Mouse (Mus musculus) gastrocnemius, postnatal 25 days (tissue): ENCODE measurements around the gene Hrct1. TPM values are rescaled to one million over a fixed set of nuclear protein-coding genes. Genes with fewer than 3 reads are reported as not detected.

ENCODE experiments used
- DNase-seq: peaks from one replicate; pipeline ENCODE4 v3.0.0; 2022
- total RNA-seq, 2 experiments: library from RNA; stranded (reverse); gene quantifications; 1 replicate in 1 of 2; 2 replicates in 1 of 2; pipeline ENCODE4 v1.2.3; 2021

Hrct1 gene
- total RNA-seq, 2 experiments from 2014 or later: 1.4 to 2.3 TPM

DNA sequence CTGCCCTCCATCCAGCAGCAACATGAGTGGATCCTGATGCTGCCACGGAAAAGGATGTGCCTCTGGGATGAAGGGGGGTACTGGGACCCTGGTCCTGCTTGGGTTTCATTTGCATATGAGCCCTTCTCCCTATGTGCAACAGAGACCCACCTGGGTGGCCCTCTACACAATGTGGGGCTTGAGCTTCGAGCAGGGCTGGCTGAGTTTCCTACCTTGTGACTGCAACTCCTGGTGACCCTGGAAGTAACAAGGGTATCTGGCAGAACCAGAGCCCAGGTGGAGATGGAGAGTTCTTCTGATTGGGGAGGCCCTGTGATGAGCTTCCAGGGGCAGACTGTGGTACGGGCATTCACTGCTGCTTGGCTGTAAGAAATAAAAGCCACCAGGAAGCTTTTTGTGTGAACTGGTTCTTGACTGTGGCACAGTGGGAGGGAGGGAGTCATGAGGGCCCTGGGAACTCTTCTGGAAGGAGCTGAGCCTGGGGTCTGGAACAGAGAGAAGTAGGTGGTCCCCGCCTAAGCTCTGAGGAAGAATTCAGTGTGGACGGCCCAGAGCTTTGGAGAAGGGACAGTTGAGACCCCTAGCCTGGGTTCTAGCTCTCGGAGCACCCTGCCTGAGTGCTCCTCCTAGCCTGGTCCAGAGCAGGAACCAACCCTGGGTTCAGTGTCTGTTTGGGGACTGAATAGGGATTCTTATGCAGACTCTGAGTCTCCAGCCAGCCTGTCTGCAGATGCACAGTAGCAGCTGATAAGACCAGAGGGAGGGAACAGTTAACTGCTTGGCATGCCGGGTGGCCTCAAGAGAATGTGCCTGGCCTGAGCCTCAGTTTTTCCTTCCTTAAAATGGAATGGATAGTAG, 959 bp downstream of the Hrct1 start:
- DNase-seq: no peak

DNA sequence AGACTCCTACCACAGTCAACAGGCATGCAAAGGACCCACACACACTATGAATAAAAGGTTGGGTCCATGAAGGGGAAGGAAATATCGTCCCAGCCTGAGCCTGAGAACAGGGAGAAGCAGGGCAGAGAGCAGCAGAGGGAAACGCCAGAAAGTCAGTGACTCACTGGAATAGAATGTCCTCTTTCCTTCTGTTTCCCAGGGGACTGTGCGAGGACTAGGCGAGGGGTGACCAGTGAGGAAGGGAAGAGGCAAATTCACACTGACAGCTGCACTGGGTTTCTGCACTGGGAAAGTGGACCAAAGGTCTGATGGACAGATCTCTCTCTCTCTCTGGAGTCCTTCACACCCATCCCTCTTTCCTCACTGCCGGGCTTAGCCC, 1.6 kb downstream of the Hrct1 start:
- peak; percentile 81 for DNase-seq

DNA sequence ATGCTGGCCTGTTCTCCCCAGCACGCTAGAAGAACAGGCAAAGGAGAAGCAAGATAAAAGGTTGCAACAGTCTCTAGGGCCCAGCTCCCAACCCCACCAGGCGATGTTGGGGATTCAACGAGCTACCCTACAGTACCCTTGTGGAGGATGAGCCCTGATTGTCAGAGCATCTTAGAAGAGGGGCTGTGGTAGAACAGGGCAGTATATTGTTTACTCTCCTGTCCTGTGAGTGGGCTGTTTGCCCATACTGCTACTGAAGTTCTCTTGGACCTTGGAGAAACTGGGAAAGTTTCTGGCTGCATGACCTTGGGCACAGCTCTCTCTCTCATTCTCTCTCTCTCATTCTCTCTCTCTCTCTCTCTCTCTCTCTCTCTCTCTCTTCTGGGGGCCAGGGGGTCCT, 2.1 kb downstream of the Hrct1 start:
- DNase-seq: no peak

DNA sequence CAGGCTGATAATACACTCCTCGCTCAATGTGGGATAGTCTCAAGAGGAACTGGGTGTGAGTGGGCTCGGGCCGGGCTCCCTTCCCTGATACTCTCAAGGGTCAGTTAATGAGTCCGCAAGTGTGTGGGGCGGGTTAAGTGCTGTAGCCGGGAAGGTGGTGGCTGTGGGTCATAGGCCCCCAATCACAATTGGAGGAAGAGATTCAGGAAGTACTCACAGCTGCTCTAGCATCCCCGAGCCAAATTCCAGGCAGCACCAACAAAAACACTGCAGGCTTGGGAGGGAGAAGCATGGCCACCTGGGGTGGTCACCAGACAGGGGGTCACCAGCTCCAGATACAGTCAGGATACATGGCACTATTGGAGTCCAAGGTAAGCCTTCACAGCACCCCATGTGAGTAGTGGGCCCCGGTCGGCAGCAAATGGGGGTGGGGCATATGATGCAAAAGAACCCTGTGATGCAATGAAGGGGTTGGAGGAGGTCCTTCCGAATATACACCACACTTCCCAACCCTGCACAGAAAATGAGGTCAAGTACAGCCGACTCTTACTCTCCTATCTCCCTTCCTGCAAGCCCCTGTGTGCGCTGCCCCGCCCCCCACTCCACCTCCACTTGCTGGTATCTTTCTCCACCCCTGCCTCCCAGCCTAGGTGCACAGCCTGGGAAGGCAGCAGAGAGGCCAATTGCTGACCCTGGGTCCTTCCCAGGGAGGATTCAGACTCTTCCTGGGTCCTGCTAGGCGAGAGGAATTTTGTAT, 3.0 kb downstream of the Hrct1 start, which contains the start of gene Spaar:
Gene Spaar (plus strand): TSS at position 241 of the 757 bp plus-strand sequence.
- peak; percentile 78 for DNase-seq

DNA sequence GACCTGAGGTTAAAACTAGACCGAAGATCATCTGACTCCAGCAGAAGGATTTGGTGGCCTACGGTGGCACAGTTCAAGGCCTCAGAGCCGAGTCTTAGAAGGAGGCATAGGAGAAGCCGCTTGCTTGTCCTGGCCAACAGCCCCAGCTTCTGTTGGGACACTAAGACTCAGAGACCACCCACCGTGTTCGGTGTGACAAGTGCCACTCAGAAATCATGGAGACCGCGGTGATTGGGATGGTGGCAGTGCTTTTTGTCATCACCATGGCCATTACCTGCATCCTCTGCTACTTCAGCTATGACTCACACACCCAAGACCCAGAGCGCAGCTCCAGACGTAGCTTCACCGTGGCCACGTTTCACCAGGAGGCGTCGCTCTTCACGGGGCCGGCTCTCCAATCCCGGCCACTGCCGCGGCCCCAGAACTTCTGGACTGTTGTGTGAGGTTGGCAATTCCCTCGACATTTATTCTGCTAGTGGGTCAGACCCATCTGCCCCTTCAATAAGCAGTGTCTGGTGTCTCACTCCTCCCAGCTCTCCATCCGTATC, 3.8 kb downstream of the Hrct1 start:
- DNase-seq: no peak

DNA sequence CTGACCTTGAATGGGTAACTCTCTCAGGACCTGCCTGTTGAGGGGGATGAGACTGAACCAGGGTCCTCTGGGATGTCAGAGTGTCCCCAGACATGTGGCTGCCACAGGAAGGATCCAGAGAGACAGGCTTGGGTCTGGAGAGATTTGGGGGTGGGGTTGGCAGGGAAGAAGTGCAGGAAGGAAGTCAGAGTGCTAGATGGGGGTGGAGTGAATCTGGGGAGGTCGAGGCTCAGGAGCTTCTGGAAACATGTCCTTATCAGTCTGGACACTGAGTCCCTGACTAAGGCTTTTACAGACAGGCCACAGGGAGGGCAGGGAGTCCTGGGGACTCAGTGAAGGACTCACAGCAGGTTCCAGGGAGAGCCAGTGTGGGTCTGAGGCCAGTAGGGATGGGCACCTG, 5.2 kb downstream of the Hrct1 start:
- no peak for DNase-seq

DNA sequence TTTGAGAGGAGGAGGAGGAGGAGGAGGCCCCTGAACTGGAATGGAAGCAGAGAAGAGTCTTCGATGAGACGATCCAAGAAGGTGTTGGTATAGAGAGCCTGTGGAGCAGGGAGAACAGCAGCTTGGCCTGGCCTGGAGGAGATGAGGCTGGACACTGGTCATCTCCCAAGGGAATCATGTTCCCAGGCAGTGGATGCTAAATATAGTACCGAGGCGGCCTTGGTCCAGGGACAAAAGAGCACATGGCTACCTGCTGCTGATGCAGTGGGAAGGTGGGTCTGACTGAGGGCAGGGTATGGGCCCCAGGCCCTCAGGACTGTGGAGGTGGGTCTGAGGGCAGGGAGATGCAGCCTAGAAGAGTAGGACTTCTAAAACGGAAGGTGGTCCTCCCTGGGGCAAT, 6.2 kb downstream of the Hrct1 start:
- DNase-seq: peak; percentile 59

DNA sequence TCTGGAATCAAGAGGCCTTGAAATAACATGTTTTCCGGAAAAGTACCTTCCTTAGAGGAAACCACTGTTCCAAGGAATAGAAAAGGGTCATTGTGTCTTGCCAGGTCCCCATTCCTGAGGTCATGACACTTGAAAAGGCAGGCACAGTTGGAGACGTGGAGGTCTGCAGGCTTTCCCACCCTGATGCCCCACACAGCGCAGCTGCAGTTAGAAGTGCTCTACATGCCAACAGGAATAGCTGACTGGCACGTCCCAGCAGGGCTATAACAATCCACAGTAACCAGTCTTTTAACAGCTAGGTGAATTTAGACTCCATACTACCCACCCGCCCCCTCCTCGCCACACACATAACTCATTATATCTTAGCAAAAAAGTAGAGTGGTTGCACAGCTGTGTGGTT, 10.2 kb downstream of the Hrct1 start:
- DNase-seq: peak; percentile 2

DNA sequence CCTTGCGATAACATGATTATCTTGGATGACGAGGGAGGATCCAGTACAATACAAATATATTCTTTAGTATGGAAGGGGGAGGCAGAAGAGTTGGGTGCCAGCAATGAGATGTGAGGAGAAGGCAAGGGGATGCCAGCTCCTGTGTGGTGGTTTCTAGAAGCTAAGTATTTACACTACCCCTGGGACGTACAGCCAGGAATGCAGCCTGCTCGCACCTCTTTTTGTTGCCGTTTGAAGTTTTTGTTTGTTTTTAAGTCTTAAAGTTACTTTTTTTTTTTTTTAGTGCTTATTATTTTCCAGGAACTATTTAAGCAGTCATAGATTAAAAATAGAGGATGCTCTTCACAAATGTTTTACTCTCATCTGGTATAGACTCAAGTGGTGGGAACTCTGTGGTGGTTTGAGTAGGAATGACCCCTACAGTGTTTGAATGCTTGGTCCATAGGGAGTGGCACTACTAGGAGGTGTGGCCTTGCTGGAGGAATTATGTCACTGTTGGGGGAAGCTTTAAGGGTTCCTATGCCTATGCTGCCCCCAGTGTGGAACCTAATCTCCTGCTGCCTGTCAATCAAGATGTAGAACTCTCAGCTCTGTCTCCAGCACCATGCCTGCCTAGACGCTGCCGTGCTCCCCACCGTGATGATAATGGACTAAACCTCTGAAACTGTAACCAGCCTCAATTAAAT, 12.1 kb downstream of the Hrct1 start:
- no peak for DNase-seq

DNA sequence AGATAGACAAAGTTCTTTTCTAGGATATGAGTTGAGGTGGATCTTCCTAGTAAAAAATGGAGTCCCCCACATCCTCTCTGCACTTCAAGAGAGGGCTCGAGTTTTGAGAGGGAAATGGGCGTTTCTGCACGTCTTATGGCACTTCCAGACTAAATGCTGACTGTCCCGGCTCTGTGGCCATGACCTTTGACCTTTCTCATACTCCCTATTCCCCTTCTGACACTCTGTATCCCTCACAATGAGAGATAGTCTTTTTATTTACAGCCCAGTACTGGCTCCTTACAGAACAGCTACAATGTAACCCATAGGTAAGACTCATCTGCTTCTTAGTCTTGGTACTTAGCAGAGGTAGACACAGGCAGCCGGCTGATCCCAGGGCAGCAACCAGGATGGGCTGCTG, 14.5 kb downstream of the Hrct1 start:
- DNase-seq: no peak

DNA sequence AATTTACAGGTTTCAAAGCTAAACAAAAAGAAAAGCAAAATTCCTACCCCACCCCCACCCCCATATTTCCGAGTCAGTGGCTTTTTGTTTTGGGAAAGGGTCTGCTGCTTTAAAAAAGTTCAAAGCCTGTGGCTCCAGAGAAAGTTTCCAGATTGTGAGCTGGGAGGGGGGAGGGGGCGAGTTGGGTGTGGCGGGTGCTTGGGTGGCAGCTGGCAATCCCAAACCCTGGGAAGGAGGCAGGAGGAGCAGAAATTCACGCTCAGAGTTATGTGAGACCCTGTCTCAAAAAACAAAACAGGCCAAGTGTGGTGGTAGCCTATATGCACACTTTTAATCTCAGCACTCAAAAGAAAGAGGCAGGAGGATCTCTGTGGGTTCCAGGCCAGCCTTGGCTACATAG, 15.6 kb downstream of the Hrct1 start:
- DNase-seq: no peak

DNA sequence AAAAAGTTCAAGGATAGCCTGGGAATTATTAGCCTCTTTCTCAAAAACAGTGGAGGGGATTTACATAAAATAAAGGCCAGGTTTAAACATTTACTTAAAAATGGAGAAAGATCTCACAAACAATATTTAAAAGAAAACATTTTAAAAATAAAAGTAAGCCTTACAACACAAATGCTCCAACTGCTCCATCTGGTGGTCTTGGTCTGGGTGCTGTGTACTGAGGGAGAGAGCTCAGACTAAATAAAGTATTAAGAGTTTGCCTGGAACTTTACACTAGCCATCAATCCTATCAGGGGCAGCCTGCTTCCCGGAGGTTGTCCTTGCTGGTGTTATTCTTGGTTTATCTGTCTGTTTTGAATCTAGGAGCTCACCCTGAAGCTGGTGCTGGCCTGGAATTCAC, 16.1 kb downstream of the Hrct1 start:
- DNase-seq: no peak

DNA sequence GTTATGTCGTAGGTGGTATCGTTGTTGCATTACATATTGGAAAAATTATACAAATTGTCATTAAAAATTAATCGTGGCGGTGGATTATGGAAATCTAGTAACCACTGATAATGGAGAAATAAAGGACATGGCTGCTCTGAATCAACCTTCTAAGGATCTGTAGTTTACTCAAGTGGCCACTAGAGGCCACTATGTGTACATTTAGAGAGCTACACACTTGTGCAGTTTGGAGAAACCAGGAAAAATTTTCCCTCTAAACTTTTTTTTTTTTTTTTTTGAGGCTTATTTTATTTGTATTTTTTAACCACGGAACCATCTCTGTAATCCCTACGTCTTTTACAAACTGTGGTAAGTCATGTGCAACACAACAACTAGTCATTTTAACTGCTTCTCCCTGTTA, 18.2 kb downstream of the Hrct1 start:
- DNase-seq: no peak

DNA sequence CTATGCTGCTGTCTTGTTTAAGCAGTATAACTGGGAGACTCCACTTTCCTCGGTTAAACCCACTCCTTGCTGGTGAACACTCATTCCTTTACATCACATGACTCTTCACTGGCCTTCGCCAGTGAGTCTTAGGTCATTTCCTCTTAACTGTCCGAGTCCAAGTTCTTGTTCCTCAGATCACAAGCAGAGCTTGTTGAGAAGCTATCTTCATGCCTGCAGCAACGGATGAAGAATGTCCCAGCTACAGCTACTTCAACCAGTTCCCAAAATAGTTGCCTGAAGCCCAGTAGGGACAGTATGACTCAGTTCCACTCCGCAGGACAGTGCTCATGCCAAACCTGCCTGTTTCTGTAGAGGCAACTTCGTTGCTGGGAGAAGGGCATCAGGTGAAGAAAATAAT, 30.2 kb downstream of the Hrct1 start:
- no peak for DNase-seq

DNA sequence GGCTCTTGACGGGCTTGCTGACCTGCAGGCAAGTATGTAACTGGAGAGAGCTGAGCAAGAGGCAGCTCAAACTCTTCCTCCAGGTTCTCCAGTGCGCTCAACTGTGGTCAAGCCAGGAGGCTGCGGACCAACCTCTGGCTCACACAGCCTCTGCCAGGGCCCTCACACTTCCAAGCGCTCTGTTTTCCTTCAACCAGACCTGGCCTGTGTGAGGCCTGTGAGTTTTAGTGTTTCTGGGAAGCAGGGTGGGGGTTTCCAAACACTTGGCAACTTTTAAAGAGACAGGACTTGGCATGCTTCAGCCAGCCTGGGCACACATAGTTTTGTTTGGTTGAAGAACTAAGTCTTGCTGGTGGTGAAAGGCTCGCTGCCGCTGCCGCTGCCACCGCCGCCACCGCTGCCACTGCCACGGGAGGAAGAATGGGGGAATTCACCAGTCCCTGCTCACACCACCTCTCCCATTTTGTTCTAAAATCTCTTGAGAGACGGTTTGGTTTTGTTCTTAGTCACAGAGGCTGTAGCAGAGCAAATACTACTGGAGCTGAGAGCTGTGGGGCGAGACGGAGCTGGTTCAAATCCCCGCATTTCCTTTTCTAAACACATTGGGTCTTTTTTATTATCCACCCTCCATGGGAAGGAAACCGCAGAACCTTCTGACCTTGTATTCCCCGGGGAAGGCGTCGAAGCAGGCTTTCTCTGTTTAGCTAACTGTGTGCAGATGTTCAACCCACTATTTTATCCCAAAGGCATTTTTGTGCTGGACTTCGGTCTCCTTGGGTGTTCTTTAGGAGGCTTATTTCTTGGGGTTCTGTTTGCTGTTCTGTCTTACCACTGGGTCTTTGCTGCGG, 32.8 kb downstream of the Hrct1 start:
- DNase-seq: peak; percentile 32

DNA sequence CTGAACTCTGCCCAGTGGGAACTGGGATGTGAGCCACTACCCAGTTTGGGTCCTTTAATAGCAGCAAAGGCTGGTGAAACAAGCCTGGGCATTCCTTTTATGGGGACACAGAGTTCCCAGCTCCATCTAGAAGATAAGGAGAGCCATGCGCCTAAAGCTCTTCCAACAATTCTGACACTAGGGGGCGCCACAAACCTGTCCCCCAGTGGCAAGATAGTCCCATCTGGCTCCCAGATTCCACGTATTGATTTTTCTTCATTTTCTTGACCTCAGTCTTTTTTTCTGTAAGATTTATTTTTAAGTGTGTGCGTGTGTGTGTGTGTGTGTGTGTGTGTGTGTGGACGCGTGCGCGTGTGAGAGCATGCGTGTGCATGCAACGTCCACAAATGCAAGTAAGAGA, 33.5 kb downstream of the Hrct1 start:
- no peak for DNase-seq

DNA sequence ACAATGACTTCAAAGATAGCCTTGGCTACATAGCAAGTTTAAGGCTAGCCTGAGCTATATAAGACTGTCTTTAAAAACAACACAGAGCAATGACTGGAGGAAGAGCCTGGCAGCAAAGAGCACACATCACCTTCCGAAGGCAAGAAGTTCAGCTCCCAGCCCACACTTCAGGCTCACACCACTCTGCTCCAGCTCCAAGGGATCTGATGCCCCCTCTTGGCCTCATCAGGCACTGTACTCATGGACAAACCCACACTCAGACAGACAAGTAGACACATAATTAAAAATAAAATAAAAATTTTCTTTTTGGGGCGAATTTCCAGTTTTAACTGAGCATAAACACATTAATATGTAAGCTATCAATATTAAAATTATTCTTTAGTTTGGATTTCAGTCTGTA, 34.3 kb downstream of the Hrct1 start:
- no peak for DNase-seq

DNA sequence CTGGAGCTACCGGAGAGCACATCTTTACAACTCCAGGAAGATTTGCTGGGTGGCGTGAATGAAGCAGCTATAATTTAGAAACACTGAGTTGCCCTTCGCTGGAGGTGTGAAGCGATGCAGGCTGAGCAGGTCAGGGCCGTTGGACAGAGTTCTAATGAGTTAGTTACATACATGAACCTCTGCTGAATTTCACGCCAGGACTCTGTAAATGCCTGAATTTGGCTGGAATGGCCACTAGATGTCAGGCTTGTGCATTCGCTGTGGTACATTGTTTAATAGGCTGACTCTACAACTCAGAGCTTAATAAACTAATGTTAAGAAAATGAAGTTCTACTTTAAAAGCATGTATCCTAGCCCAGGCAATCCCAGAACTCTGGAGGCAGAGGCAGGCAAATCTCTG, 36.4 kb downstream of the Hrct1 start:
- no peak for DNase-seq

DNA sequence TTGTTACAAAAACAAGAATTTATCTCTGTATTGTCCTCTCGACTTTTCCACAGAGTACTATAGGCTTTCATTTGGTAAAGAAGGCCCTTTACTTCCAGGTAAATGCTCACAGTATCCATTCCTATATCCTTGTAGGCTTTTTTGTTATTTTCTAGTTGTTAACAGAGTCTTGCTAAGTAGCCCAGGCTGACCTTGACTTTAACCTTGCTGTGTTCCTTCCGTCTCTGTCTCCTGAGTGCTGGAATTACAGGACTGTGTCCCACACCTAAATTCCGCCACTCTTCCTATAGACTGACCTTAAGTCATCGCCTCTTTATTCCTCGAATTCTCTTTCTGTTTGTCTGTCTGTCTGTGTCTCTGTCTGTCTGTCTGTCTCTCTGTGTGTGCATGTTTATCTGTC, 41.4 kb downstream of the Hrct1 start:
- DNase-seq: no peak

DNA sequence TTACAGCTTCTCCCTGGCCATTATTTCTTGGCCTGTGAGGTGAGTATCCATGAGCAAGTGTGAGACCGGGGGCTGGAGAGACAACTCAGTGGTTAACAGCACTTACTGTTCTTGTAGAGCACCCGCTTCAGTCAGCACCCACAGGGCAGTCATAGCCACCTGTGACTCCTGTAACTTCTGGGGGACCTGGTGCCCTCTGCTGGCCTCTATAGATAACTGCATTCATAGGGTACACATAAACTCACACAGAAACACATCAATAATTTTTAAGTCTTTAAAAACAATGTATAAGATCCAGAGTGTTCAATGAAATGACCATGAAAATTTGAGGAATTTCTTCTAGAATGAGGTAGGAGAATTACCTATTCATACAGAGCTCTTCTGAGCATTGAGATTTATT, 42.4 kb downstream of the Hrct1 start:
- DNase-seq: no peak

DNA sequence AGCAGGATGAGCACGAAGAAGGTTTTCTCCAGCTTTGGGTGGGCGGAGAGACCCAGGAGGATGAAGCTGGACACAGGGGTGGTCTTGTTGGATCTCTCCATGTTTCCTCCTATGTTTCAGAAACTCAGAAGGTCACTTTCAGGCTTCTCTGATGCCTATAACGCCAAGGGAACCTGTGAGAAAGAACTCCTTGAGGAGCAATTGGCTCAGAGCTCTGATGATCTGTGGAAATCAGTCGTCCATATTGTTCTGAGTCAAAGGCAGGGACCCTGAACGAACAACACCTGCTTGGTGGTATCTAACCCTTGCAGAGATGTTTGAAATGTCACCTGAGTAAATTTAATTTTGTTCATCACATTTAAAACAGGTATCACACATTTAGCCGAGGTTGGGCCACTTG, 43.9 kb downstream of the Hrct1 start, which contains the start of gene Olfr159:
Gene Olfr159 (minus strand): TSS at position 101 of the 400 bp plus-strand sequence.
- no peak for DNase-seq

DNA sequence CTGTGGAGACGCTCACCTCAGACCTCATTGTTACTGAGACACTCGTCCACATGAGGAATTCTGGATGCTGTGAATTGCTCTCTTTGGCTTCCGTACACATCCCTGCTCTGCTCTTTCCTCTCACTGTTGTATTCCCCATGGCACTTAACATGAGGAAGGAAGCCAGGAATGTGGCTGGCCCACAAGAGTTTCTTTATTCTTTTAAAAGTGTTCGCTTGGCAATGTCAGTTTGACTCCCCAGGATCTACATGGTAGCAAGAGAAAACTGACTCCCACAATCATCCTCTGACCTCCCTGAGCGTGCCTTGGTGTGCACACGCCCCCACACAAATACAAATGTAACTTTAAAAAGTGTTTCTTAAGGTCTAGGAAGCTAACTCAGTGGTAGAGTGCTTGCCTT, 44.6 kb downstream of the Hrct1 start:
- DNase-seq: no peak
